Mouse (Mus musculus): ENCODE data around the gene Mars.

The Mars gene

DNA sequence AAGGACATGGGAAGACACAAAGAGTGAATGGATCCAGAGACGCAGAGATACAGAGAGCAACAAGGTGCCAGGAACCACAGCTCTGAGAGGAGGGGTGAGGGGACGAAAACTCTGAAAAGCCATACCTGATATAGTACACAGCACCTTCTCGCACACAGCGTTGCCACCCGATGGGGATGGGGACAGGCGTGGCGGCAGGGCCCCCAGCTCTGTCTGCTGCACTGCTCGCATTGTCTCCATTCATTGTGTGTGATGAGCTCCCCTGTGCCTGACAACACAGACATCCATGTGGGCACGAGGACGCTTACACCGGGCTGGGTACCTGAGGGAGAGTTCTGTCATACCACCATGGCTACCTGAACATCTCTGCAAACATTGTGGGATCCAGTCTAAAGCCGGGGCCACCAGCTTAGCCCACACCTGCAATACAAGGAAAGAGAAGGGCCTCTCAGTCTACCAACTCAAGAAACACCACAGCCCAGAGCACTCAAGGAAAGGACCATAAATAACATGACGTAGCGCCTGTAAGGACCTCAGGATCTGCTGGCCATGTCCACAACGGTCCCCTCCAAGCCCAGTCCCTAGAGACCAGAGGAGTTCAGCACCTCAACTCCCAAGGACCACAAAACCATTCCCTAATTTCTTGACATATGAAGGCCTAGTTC, 24.2 kb downstream of the Mars start:
- no peak for DNase-seq (ENCODE audit: low spot score in 2 of 2)

DNA sequence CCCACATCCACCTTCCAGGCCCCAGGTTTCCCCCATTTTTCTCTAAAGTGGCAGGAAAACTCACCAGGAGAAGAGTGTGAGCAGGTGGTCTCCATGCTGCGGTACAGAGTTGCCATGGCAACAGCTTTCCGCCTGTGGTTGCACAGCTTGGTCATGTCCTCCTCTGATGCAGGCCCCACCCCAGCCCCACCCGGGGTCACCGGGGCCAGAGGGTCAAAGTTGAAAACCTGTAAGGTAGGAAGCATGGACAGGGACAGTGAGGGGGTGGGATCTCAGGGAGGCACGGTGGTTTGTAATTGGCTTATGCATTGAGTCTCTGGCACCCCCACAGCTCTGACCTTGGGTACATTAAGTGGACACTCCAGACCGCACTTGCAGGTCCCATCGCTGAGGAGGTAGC, 24.9 kb downstream of the Mars start:
- no peak for DNase-seq (ENCODE audit: low spot score in 2 of 2)

DNA sequence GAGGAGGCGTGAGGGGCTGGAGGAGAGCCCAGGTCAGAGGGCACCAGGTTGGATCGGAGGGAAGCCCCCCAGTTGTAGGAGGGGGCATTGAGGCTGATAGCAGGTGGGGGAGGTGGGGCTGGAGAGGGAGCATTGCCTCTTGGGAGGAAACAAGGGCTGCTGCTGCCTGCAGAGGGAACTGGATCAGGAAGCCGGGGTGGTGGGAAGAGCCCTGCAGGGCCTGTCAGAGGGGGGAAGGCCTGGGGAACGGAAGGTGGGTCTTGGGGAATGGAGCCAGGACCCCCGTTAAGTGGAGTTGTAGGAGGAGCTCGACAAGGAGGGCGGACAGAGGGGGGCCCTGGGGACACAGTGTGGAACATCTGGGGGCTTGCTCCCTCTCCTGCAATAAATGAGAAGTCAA, 25.4 kb downstream of the Mars start:
- DNase-seq (ENCODE audit: low spot score in 2 of 2), result no peak

DNA sequence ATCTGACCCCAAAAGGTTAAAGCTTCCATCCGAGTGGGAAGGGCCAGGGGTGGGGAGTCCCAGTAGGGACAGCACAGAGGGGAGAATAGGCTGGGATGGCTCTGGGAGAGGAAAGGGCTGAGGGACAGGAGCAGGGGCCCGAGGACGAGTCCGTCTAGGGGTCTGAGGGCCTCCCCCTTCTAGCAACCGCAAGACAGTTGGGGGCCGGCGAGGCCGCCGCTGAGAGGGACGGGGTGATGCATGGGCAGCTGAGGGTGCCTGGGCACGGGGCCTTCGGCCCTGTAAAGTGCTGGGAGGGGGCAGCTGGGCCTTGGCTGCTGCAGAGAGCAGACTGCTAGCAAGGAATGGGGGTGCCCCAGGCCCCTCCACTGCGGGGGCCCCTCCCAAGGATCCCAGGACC, 25.9 kb downstream of the Mars start:
- DNase-seq (ENCODE audit: low spot score in 2 of 2), result no peak

DNA sequence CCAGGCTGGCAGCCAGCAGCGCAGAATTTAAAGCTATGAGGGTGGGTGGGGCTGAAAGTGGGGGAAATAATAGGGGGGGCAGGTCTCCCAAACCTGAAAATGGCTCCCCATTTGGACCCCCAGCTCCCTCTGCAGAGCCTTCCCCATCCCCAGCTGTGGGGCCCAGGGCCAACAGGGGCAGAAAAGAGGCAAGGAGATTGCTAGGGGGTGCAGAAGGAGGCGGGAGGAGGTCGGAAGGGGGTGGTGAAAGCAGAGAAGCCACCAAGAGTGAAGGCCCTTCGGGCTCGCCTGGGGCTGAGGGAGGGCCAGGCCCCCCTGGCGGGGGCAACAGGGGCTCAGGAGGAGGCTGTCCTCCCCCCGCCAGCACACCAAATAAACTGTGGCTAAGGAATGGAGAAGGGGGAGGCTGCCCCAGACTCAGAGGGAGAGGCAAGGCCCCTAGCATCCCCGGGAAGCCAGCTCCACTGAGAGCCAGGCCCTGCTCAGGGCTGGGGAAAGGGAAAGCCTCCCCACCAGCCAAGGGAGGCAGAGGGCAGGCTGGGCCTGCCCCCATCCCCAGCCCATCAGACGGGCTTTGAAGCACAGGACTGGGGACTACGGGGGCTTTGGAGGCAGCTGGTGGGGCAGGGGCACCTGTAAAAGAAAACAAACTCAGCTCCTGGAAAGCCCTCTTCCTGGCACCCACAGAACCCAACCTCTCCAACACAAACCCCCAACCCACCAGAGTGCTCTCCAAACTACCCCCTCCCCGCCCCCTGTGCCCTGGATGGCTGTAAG, 26.7 kb downstream of the Mars start:
- no peak for DNase-seq (ENCODE audit: low spot score in 2 of 2)

DNA sequence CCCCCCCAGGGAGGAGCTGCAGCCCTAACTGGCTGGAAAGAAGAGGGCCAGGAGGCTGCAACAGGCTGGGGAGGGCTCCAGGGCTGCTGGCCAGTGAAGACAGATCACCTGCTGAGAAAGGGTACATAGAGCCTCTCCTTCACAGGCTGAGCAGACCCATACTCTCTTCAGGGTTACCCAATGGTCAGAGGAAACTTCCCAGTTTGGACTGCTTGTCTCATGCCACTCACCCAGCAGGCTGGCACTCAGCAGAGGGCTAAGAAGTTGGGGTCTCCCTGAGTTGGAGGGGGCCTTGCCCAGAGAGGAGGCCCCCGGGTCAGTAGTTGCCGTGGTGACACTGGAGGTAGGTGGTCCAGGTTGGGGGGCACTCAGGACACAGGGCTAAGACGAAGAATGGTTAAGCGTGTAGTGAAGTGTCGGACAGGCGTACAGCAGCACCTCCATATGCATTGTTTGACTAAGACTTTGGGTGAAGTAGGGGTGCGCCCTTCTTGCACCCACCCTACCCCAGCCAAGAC, 27.4 kb downstream of the Mars start:
- DNase-seq (ENCODE audit: low spot score in 2 of 2), result no peak

DNA sequence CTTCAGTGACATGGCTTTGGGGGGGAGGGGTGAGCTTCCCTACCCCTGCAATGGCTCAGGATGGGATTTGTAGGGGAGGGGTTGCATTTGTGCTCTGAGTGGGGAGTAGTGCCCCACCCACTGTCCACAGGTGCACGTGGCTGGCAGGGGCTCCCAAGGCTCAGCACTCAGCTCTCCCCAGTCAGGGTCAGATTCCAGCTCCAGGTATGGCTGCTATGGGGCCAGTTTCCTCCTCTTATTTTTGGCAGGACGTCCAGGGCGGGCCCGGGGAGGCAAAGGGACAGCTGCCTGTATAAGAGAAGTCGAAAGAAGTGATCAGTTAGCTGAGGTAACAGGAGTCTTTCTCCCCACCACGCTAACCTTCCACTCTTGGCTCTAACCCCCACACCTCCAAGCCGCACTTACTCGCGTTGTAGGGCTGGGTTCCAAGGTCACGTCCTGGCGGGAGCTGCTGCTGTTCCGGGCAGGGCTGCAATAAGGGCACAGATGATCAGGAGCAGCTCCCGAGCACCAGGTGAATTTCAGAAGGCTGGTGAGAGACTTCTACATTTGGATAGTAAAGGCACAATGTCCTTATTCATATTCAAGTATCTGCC, 28.9 kb downstream of the Mars start:
- no peak for DNase-seq (ENCODE audit: low spot score in 2 of 2)

DNA sequence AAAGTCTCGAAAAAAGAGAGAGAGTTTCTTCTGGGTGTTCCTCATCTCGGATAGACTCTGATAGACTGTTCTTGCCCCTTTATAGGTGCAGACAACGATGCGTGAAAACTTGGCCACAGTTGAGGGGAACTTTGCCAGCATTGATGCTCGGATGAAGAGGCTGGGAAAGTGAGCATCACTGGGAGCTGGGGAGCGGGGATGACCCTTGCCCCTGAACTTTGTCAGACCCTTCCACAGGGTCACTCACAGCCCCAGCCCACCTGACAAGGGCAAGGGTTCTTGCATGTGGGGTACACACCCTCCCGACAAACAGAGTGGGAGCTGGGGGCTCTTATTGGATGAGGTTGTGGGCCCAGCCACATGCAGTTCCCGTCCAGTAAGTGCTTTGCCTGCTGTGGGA, 30.3 kb downstream of the Mars start:
- no peak for DNase-seq (ENCODE audit: low spot score in 2 of 2)

DNA sequence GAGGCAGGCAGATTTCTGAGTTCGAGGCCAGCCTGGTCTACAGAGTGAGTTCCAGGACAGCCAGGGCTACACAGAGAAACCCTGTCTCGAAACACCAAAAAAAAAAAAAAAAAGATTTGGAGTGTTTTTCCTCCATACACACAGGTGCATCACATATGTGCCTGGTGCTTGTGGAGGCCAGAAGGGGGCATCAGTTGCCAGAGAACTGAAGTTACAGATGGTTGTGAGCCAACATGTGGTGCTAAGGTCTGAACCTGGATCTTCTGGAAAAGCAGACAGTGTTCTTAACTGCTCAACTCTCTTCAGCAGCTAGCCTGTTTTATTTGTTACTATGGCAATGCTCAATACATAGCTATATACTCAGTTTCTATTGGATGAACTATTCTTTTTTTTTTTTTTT, 31.9 kb downstream of the Mars start:
- no peak for DNase-seq (ENCODE audit: low spot score in 2 of 2)

DNA sequence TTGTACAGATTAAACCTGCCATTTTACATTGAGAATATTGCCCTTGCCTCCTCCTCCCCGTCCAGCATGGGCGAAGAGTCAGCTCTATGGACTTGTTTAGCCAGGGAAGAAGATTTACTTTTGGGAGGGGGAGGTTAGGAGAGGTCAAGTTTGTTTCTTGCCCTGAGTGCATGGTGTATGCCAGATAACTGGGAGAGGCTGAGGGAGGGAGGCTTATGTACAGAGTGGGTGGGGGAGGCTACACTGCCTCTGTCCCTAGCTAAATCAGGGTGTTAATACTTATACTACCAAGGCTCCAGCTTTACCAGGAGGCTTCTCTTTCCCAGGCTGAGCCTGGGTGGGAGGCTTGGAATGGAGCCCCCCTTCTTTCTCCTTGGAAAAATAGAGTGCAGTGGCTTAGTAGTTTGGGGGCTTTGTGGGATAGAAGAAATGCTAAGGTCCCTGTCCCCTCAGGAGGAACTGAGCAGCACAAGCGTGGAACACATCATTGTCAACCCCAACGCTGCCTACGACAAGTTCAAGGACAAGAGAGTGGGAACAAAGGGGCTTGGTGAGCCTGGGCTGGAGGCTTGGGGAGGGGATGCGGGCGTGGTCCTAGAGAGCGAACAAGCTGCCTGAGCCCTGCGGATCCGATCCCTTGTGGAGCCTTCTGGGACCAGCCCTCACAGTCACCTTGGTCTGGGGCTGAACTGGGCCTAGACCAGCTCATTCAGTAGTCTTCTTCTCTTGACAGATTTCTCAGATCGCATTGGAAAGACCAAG, 37.1 kb downstream of the Mars start:
- DNase-seq (ENCODE audit: low spot score in 2 of 2), result no peak

DNA sequence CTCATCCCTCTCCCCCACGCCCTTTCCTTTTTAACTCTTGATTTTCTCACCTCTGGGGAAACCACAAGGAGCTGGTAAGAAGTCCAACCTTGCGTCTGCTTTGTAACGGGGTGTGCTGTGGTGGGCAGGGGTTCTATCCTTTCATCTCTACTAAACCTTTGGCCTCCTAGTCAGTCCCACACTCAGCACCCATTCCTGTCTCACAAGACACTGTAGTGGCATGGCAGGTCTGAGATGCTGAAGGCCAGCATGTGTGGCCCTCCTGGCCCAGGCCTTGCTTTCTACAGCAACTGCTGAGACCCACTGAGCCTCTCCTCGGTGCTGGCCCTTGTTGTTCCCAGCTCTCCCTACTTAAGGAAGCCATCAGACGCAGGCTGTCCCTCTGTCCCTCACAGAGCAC, 39.2 kb downstream of the Mars start:
- no peak for DNase-seq (ENCODE audit: low spot score in 2 of 2)

DNA sequence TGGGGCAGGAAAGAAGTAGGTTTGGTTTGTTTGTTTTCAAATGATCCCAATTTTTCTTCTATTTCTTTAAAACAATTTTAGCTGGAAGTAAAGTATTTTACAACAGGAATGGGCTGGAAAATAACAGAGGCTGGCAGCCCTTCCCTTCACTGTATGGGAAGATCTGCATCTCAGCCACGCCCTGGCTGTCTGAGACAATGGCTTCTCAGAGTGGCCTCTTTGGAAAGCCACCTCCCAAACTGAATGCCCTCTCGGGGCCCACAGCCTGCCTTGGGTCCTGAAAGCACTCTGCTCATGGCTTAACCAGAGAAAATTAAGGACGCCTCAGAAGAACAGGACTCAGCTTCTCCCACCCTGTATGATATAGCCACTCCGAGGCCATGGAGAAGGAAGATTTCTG, 41.7 kb downstream of the Mars start:
- no peak for DNase-seq (ENCODE audit: low spot score in 2 of 2)

DNA sequence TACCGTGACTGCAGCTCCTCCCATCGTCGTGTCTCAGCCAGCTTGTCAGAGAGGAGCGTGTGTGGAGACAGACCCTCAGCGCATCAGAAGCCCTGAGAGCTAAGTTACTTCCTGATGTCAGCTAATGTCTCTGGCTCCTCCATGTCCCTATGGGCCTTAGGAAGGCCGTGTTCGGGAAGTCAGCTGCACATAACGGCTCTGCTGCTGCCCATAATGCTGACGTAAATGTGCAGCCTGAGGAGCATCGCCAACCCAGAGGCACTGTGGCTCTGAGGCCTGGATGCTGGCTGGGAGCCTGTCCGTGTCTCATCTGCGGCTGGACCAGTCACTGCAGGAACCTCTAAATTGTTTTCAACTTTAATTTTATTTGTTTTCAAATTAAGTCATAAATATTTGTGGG, 42.5 kb downstream of the Mars start:
- no peak for DNase-seq (ENCODE audit: low spot score in 2 of 2)

DNA sequence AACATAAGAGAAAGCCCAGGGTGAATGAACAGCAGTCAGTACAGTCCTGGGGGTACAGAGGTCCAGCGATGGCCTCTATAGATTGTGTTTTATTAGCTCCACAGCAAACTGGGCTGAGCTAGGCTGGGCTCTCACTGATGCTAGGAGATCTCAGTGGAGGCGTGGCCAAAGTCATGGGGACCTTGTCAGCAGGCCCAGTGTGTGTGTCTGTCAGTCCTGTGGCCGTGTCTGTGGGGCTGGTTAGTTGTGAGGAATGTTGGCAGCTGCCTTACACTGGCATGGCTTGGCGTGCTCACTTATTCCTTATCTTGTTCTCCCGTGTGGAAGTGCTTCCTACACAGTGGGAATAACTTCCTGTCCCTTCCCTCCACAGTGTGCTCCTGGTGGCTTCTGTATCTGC, 43.2 kb downstream of the Mars start:
- no peak for DNase-seq (ENCODE audit: low spot score in 2 of 2)

DNA sequence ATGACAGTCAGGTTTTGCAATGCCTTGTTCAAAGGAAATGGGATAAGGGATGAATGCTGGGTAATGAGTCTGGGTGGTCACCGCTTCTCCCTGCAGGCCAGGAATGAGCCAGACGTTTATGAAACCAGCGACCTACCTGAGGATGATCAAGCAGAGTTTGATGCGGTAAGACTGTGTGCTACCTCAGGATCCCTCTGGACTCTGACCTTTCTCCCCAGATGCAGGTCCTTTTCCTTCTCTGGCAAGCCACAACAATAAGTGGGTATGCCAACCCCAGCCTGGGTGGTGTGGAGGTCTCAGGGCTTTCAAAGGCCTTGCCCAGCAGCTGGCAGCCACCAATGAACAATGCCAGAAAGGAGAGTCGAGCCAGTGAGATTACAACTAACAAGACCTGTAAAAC, 44.3 kb downstream of the Mars start:
- DNase-seq (ENCODE audit: low spot score in 2 of 2), result no peak

DNA sequence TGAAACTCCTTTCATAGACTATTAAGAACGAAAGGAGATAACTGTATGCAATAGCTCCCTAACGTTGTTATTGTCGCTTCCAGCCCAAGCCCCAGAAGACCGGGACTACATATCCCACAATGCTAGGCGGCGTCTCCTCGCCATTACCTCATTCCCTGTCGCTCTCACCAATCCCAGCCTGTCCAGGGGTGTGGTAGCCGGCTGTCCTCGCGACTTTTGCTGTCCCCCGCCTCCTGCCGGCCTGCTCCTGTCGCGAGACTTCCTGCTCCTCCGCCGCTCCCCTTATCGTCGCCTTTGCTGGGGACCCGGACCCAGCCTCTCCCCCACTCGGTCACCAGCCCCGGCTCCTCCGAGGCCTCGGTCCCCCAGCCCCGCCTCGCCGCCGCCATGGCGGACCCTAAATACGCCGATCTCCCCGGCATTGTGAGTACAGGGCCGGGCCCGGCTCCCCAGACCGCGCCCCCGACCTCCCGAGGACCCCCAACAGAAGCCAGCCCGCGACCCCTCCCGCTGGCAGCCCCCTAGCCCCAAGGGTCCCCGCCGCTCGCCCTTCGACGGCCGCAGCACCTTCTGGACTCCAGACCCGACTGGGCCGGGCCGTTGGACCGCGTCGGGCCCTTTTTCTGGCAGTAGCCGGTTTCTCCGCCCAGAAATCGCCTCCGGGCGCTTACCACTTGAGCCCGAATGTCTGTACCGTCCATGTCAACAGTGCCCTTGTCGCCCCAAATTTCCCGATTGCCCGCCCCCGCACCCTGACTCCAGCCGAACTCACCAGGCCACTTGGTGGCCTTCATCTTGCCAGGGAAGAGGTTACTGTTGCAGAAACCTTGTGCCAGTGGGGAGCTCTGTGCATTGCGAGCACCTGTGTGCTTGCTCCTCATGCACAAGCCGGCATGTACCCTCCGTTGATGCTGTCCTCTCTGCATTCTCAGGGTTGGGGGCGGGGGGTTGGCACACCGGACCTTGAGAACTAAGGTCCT, 45.2 kb downstream of the Mars start, which contains the start of gene Dctn2:
Dctn2 (plus strand) TSS at position 257 of the 980 bp plus-strand sequence.
- peak; percentile 82 to 84 for DNase-seq (ENCODE audit: low spot score in 2 of 2)

DNA sequence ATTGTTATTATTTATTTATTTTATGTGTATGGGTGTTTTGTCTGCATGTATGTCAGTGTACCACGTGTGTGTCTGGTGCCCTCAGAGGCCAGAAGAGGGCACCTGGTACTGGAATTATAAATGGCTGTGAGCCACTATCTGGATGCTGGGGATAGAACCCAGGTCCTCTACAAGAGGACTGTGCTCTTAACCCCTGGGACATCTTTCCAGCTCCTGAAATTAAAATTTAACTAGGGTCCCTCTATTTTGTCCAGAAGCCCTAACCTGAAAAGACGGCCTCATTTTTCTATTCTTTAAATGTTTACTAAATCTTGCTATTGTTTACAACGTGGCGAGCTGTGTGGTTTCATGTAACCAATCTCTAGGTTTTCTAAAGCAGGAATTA, 45.9 kb downstream of the Mars start:
- no peak for DNase-seq (ENCODE audit: low spot score in 2 of 2)

DNA sequence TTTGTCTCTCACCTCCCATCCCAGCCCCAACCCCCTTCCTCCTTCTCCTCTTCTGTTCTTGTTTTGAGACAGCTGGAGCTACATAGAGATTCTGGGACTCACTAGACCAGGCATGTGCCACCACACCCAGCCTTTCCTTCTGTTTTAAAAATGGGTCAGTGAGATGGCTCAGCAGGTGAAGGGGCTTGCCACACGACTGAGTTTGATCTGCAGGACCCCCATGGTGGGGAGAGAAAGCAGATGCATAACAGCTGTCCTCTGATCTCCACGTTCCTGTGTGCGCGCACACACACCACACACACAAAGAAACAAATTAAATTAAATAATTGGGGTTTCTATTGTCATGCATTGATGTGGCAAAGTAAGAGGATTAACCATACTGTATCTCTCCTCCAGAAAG, 46.6 kb downstream of the Mars start:
- no peak for DNase-seq (ENCODE audit: low spot score in 2 of 2)

DNA sequence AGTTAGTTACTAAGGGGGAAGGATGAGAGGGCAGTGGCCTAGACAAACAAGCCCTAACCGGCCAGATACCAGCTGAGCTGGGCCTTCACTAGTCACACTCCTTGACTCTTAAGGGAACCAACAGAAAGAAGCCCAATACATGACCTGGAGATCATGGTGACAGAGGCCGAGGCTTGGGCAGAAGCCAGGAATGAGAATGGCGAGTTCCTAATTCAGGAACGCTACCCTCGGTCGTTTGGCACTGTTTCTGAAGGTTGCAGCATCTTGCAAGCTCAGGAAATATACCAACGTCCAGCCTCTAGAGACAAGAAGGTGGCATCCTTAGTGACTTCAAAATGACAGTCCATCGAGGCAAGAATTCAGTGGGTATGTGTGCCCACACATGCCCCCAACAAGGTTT, 47.2 kb downstream of the Mars start:
- DNase-seq (ENCODE audit: low spot score in 2 of 2), result no peak

DNA sequence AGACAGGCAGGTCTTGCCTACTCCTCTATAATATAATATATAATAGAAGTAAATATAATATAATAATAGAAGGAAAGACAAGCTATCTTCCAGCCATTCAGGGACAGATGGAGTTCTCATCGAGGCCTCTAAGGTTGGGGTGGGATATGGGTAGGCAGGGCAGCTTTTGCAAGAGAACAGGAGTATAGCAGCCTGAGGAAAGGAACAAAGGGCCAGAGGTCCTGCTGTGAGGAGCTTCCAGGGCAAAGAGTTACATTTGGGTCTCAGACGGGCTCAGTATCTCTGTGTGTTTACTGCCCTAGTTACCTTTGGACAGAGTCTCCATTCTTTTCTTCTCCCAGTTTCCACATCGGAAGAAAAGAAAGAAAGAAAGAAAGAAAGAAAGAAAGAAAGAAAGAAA, 48.0 kb downstream of the Mars start:
- no peak for DNase-seq (ENCODE audit: low spot score in 2 of 2)
